Comparison of ENCODE assay signal across 16 mouse cellular contexts in the genomic region with DNA sequence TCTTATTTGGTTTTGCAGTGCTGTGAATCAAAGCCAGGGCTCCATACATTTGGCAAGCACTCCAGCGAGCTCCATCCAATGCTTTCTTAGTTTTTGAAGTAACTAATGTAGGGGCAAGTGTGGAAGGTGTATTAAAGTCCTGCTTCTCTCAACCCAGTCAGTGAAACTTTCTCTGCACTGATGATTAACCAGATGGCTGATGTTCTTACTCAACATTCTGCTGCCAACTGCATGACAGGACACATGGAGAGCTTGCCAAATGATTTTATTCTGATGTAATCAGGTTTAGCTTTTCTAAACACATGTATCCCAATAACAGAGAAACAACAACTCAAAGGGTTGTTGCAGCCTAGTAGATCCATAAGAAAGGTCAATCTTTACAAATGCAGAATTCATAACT. TPM values are rescaled to one million over a fixed set of nuclear protein-coding genes. Genes with fewer than 3 reads are reported as not detected.
DNase-seq lines count a peak whose midpoint lies in the region; ATAC-seq and TF ChIP-seq lines count a peak whose summit lies in the region.
"Had no signal": no experiment of that assay in that cellular context is flagged by ENCODE, and none has a peak within 500 bp of the region (broad histone marks: within the 10 kb centered on the region; RNA-seq: fewer than 3 reads in every experiment).

No protein-coding gene starts in this region.

- DNase-seq in kidney, adult 11 months = peak; percentile 14
- DNase-seq in liver, postnatal 0 days = no peak
- peak; percentile 16 for DNase-seq in Muller cell, postnatal 12 days (ENCODE audit: inconsistent ontology term)
- DNase-seq: cerebellum, adult 9-11 months; left cerebral cortex, postnatal 4 days; right cerebral cortex, postnatal 25 days had no signal

- 87% methylated on average over 1 of the region's 1 CpGs for WGBS in kidney, embryonic 16.5 days
- 70% methylated on average over 1 of the region's 1 CpGs for WGBS in liver, postnatal 0 days (ENCODE audit: insufficient replicate concordance)
- WGBS in liver, embryonic 12.5 days (ENCODE audit: insufficient replicate concordance) = 76% methylated on average over 1 of the region's 1 CpGs
- 75% methylated on average over 1 of the region's 1 CpGs for WGBS in hindbrain, embryonic 12.5 days

- no peaks in the 10 kb centered on the region for H3K36me3 ChIP-seq in kidney, embryonic 16.5 days (ENCODE audit: insufficient read depth, low read length)
- H3K36me3 ChIP-seq in liver, postnatal 0 days (replicated peaks; ENCODE audit: insufficient read depth, low read length) = peaks cover 8% of the 10 kb centered on the region; the same call in 1 of the 2 replicates
- peaks cover 6% of the 10 kb centered on the region; the same call in 1 of the 2 replicates for H3K36me3 ChIP-seq in liver, embryonic 12.5 days
- no peaks in the 10 kb centered on the region for H3K36me3 ChIP-seq in hindbrain, embryonic 12.5 days
- H3K36me3 ChIP-seq: forebrain, embryonic 15.5 days had no signal

- ATAC-seq in kidney, embryonic 16.5 days (ENCODE audit: low FRiP score, low TSS enrichment) = no peak
- ATAC-seq in liver, postnatal 0 days = peak; percentile 74; the same call in 1 of the 2 replicates
- ATAC-seq in liver, embryonic 12.5 days = no peak
- ATAC-seq in hindbrain, embryonic 12.5 days (ENCODE audit: low FRiP score) = no peak
- ATAC-seq: forebrain, embryonic 15.5 days had no signal

- H3K9ac ChIP-seq in kidney, embryonic 16.5 days (replicated peaks; ENCODE audit: low read length) = no peak overlapping the region
- no peak overlapping the region for H3K9ac ChIP-seq in liver, postnatal 0 days (replicated peaks)
- no peak overlapping the region for H3K9ac ChIP-seq in liver, embryonic 12.5 days
- no peak overlapping the region for H3K9ac ChIP-seq in hindbrain, embryonic 12.5 days
- H3K9ac ChIP-seq: embryonic facial prominence, embryonic 13.5 days; forebrain, embryonic 15.5 days had no signal

- no peaks in the 10 kb centered on the region; the same call in 1 of the 2 replicates for H3K27me3 ChIP-seq in kidney, embryonic 16.5 days (ENCODE audit: insufficient read depth, low read length)
- H3K27me3 ChIP-seq in liver, postnatal 0 days (ENCODE audit: insufficient read depth, low read length) = no peaks in the 10 kb centered on the region
- H3K27me3 ChIP-seq in liver, embryonic 12.5 days (replicated peaks) = no peaks in the 10 kb centered on the region
- no peaks in the 10 kb centered on the region for H3K27me3 ChIP-seq in hindbrain, embryonic 12.5 days
- H3K27me3 ChIP-seq: embryonic facial prominence, embryonic 13.5 days; forebrain, embryonic 15.5 days had no signal

- TF ChIP-seq POLR2A in bone marrow macrophage, adult 2 months (IDR thresholded peaks at IDR 0.05; ENCODE audit: borderline replicate concordance, low read depth, low read length) = no peak

- TF ChIP-seq EP300 in liver, postnatal 0 days (IDR thresholded peaks at IDR 0.05; ENCODE audit: low read depth) = no peak

- H3K4me2 ChIP-seq in kidney, embryonic 16.5 days (replicated peaks; ENCODE audit: low read depth, low read length) = no peak overlapping the region
- H3K4me2 ChIP-seq in liver, postnatal 0 days (ENCODE audit: low read depth, low read length) = no peak overlapping the region
- H3K4me2 ChIP-seq in liver, embryonic 12.5 days = no peak overlapping the region
- no peak overlapping the region for H3K4me2 ChIP-seq in hindbrain, embryonic 12.5 days (replicated peaks)
- H3K4me2 ChIP-seq: embryonic facial prominence, embryonic 13.5 days; forebrain, embryonic 15.5 days; liver, embryonic 11.5 days had no signal

- no peaks in the 10 kb centered on the region for H3K9me3 ChIP-seq in kidney, embryonic 16.5 days (ENCODE audit: low read length)
- no peaks in the 10 kb centered on the region for H3K9me3 ChIP-seq in liver, postnatal 0 days (ENCODE audit: low read length)
- H3K9me3 ChIP-seq in liver, embryonic 12.5 days (replicated peaks) = no peaks in the 10 kb centered on the region
- no peaks in the 10 kb centered on the region for H3K9me3 ChIP-seq in hindbrain, embryonic 12.5 days (replicated peaks)
- H3K9me3 ChIP-seq: embryonic facial prominence, embryonic 13.5 days; forebrain, embryonic 15.5 days; midbrain, embryonic 10.5 days had no signal

- H3K4me3 ChIP-seq in kidney, embryonic 16.5 days (ENCODE audit: low read length) = no peak overlapping the region
- H3K4me3 ChIP-seq in liver, postnatal 0 days (ENCODE audit: low read depth, low read length) = no peak overlapping the region
- no peak overlapping the region for H3K4me3 ChIP-seq in liver, embryonic 12.5 days
- H3K4me3 ChIP-seq in bone marrow macrophage, adult 2 months (ENCODE audit: insufficient read depth, low read length) = no peak overlapping the region
- H3K4me3 ChIP-seq in hindbrain, embryonic 12.5 days = no peak overlapping the region
- H3K4me3 ChIP-seq: embryonic facial prominence, embryonic 13.5 days; forebrain, embryonic 15.5 days; midbrain, embryonic 10.5 days had no signal

- H3K27ac ChIP-seq in kidney, embryonic 16.5 days (ENCODE audit: low read length) = no peak overlapping the region
- H3K27ac ChIP-seq in liver, postnatal 0 days (ENCODE audit: low read depth) = no peak overlapping the region; the same call in 1 of the 2 replicates
- no peak overlapping the region for H3K27ac ChIP-seq in liver, embryonic 12.5 days
- H3K27ac ChIP-seq in bone marrow macrophage, adult 2 months (ENCODE audit: insufficient read depth, low read depth, low read length) = peak overlapping the region; percentile 4; the same call in 1 of the 2 replicates
- no peak overlapping the region for H3K27ac ChIP-seq in hindbrain, embryonic 12.5 days
- H3K27ac ChIP-seq: embryonic facial prominence, embryonic 13.5 days; forebrain, embryonic 15.5 days; kidney, postnatal 0 days; midbrain, embryonic 10.5 days; stomach, postnatal 0 days had no signal

- H3K4me1 ChIP-seq in kidney, embryonic 16.5 days (ENCODE audit: insufficient read depth, low read length) = no peaks in the 10 kb centered on the region
- no peaks in the 10 kb centered on the region for H3K4me1 ChIP-seq in liver, postnatal 0 days (ENCODE audit: insufficient read depth)
- no peaks in the 10 kb centered on the region for H3K4me1 ChIP-seq in liver, embryonic 12.5 days
- H3K4me1 ChIP-seq in bone marrow macrophage, adult 2 months (ENCODE audit: control insufficient read depth, insufficient read depth, low read length) = peaks cover 18% of the 10 kb centered on the region
- no peaks in the 10 kb centered on the region for H3K4me1 ChIP-seq in hindbrain, embryonic 12.5 days
- H3K4me1 ChIP-seq: embryonic facial prominence, embryonic 13.5 days; forebrain, embryonic 15.5 days; midbrain, embryonic 10.5 days had no signal

- no peak for TF ChIP-seq CTCF in liver, postnatal 0 days (IDR thresholded peaks at IDR 0.05; ENCODE audit: low read depth)
- no peak for TF ChIP-seq CTCF in bone marrow macrophage, adult 2 months (IDR thresholded peaks at IDR 0.05; ENCODE audit: low read depth, low read length)

RNA-seq across cellular contexts. Expression of a gene that starts 13.8 kb away (rescaled TPM):
- 187 and 188 TPM in 2 replicates for polyA plus RNA-seq in kidney, embryonic 16.5 days (2015; fragmentation: Nextera tagmentation; extraction: Ambion mirVana)
- 208 and 213 TPM in 2 replicates for polyA plus RNA-seq in liver, postnatal 0 days (2015; fragmentation: Nextera tagmentation; extraction: Ambion mirVana)
- polyA plus RNA-seq in liver, embryonic 12.5 days (2016; fragmentation: Nextera tagmentation; extraction: Ambion mirVana) = 46.5 and 48.6 TPM in 2 replicates
- polyA plus RNA-seq in bone marrow macrophage, adult 2 months (2012; ENCODE audit: insufficient read depth, insufficient read length, missing spikeins) = 673 and 727 TPM in 2 replicates
- 82.8 and 88.4 TPM in 2 replicates for polyA plus RNA-seq in hindbrain, embryonic 12.5 days (2016; fragmentation: Nextera tagmentation; extraction: Ambion mirVana)
